Mouse (Mus musculus) liver, postnatal 0 days (tissue): ENCODE results near the gene Capn5.

Experiments
- CTCF ChIP-seq: sonication (generic); IDR thresholded peaks from 2 replicates; pipeline ENCODE4 v1.5.1; 2016; ENCODE audit warnings: antibody characterized with exemption, low read depth
- EP300 ChIP-seq: IDR thresholded peaks from 2 replicates; pipeline ENCODE4 v1.6.1; 2016; ENCODE audit warnings: antibody characterized with exemption, low read depth, mild to moderate bottlenecking

GRCm38 (mm10) chr7:98111233-98111632, 66.8 kb downstream of the Capn5 start:
- TF ChIP-seq CTCF (no peak), EP300 (no peak)
